Mouse (Mus musculus): Measurements from ENCODE around the gene Adra2a. TPM values are rescaled to one million over a fixed set of nuclear protein-coding genes. Genes with fewer than 3 reads are reported as not detected.

Adra2a gene
- polyA plus RNA-seq (2015; fragmentation: Nextera tagmentation; extraction: Ambion mirVana) = 0.79 and 0.84 TPM in 2 replicates

- H3K4me1 ChIP-seq (ENCODE audit: control insufficient read depth, insufficient read depth, low read length) = peaks cover 32% of the 10 kb centered on the region
- H3K9me3 ChIP-seq (ENCODE audit: control insufficient read depth, low read length) = no peaks in the 10 kb centered on the region
- no peak for ATAC-seq
- H3K4me3 ChIP-seq (ENCODE audit: low read length) = peak within 1 kb of the TSS; percentile 68
- peaks cover 19% of the 10 kb centered on the region for H3K27me3 ChIP-seq (replicated peaks; ENCODE audit: control insufficient read depth, insufficient read depth, low read length)
- 0 out of 2 replicates have a peak within 1 kb of the TSS, but pooled peaks have one; percentile 26 for H3K27ac ChIP-seq (ENCODE audit: low read length)
- WGBS = 75% methylated on average over 5 of the region's 5 CpGs
- H3K4me2 ChIP-seq (ENCODE audit: low read depth, low read length) = peak within 1 kb of the TSS; percentile 100
- no peaks in the 10 kb centered on the region for H3K36me3 ChIP-seq (ENCODE audit: control insufficient read depth, insufficient read depth, low read length)
- H3K9ac ChIP-seq (ENCODE audit: low read depth, low read length) = peak within 1 kb of the TSS; percentile 76
These were observed at the start of gene Adra2a for GRCm38 (mm10) chr19:54043851-54044250. Gene Adra2a, plus strand, starts transcription at chr19:54044151.

GRCm38 (mm10) chr19:53994276-53994675, 49.7 kb upstream of the Adra2a start:
- no peaks in the 10 kb centered on the region for H3K9me3 ChIP-seq (ENCODE audit: control insufficient read depth, low read length)
- no peak for ATAC-seq
- H3K4me3 ChIP-seq (ENCODE audit: low read length) = no peak overlapping the region
- H3K4me2 ChIP-seq (ENCODE audit: low read depth, low read length) = no peak overlapping the region
- no peaks in the 10 kb centered on the region for H3K36me3 ChIP-seq (ENCODE audit: control insufficient read depth, insufficient read depth, low read length)
- H3K9ac ChIP-seq (ENCODE audit: low read depth, low read length) = no peak overlapping the region
- 71% methylated on average over 1 of the region's 1 CpGs for WGBS
- no peaks in the 10 kb centered on the region for H3K27me3 ChIP-seq (replicated peaks; ENCODE audit: control insufficient read depth, insufficient read depth, low read length)
- no peak overlapping the region for H3K27ac ChIP-seq (ENCODE audit: low read length)
- no peaks in the 10 kb centered on the region for H3K4me1 ChIP-seq (ENCODE audit: control insufficient read depth, insufficient read depth, low read length)

GRCm38 (mm10) chr19:54010973-54011372, 33.0 kb upstream of the Adra2a start:
- H3K4me2 ChIP-seq (ENCODE audit: low read depth, low read length) = no peak overlapping the region
- H3K36me3 ChIP-seq (ENCODE audit: control insufficient read depth, insufficient read depth, low read length) = no peaks in the 10 kb centered on the region
- no peaks in the 10 kb centered on the region for H3K27me3 ChIP-seq (replicated peaks; ENCODE audit: control insufficient read depth, insufficient read depth, low read length)
- 67% methylated on average over 4 of the region's 4 CpGs for WGBS
- no peak for ATAC-seq
- no peaks in the 10 kb centered on the region for H3K9me3 ChIP-seq (ENCODE audit: control insufficient read depth, low read length)
- H3K4me3 ChIP-seq (ENCODE audit: low read length) = no peak overlapping the region
- H3K9ac ChIP-seq (ENCODE audit: low read depth, low read length) = no peak overlapping the region
- no peaks in the 10 kb centered on the region for H3K4me1 ChIP-seq (ENCODE audit: control insufficient read depth, insufficient read depth, low read length)
- H3K27ac ChIP-seq (ENCODE audit: low read length) = no peak overlapping the region

GRCm38 (mm10) chr19:54014999-54015398, 29.0 kb upstream of the Adra2a start:
- no peaks in the 10 kb centered on the region for H3K9me3 ChIP-seq (ENCODE audit: control insufficient read depth, low read length)
- H3K36me3 ChIP-seq (ENCODE audit: control insufficient read depth, insufficient read depth, low read length) = no peaks in the 10 kb centered on the region
- no peak overlapping the region for H3K9ac ChIP-seq (ENCODE audit: low read depth, low read length)
- H3K4me3 ChIP-seq (ENCODE audit: low read length) = no peak overlapping the region
- H3K4me1 ChIP-seq (ENCODE audit: control insufficient read depth, insufficient read depth, low read length) = no peaks in the 10 kb centered on the region
- H3K4me2 ChIP-seq (ENCODE audit: low read depth, low read length) = no peak overlapping the region
- no peak overlapping the region for H3K27ac ChIP-seq (ENCODE audit: low read length)
- no peaks in the 10 kb centered on the region for H3K27me3 ChIP-seq (replicated peaks; ENCODE audit: control insufficient read depth, insufficient read depth, low read length)
- 94% methylated on average over 5 of the region's 5 CpGs for WGBS
- ATAC-seq = no peak

- no peaks in the 10 kb centered on the region for H3K4me1 ChIP-seq (ENCODE audit: control insufficient read depth, insufficient read depth, low read length)
- no peaks in the 10 kb centered on the region for H3K9me3 ChIP-seq (ENCODE audit: control insufficient read depth, low read length)
- H3K36me3 ChIP-seq (ENCODE audit: control insufficient read depth, insufficient read depth, low read length) = no peaks in the 10 kb centered on the region; the same call in 1 of the 2 replicates
- no peak overlapping the region for H3K4me3 ChIP-seq (ENCODE audit: low read length)
- H3K27me3 ChIP-seq (replicated peaks; ENCODE audit: control insufficient read depth, insufficient read depth, low read length) = no peaks in the 10 kb centered on the region
- H3K4me2 ChIP-seq (ENCODE audit: low read depth, low read length) = no peak overlapping the region
- no peak overlapping the region for H3K27ac ChIP-seq (ENCODE audit: low read length)
- 96% methylated on average over 5 of the region's 5 CpGs for WGBS
- H3K9ac ChIP-seq (ENCODE audit: low read depth, low read length) = no peak overlapping the region
- ATAC-seq = no peak
These were observed 28.4 kb upstream of the Adra2a start for GRCm38 (mm10) chr19:54015503-54015902.

GRCm38 (mm10) chr19:54035100-54035499, 8.9 kb upstream of the Adra2a start:
- H3K9me3 ChIP-seq (ENCODE audit: control insufficient read depth, low read length) = no peaks in the 10 kb centered on the region
- WGBS = 83% methylated on average over 6 of the region's 6 CpGs
- H3K4me1 ChIP-seq (ENCODE audit: control insufficient read depth, insufficient read depth, low read length) = no peaks in the 10 kb centered on the region
- no peak overlapping the region for H3K9ac ChIP-seq (ENCODE audit: low read depth, low read length)
- no peak overlapping the region for H3K27ac ChIP-seq (ENCODE audit: low read length)
- no peak for ATAC-seq
- H3K27me3 ChIP-seq (replicated peaks; ENCODE audit: control insufficient read depth, insufficient read depth, low read length) = no peaks in the 10 kb centered on the region
- H3K36me3 ChIP-seq (ENCODE audit: control insufficient read depth, insufficient read depth, low read length) = no peaks in the 10 kb centered on the region
- H3K4me3 ChIP-seq (ENCODE audit: low read length) = no peak overlapping the region
- H3K4me2 ChIP-seq (ENCODE audit: low read depth, low read length) = no peak overlapping the region

GRCm38 (mm10) chr19:54039441-54039840, 4.5 kb upstream of the Adra2a start:
- no peaks in the 10 kb centered on the region for H3K36me3 ChIP-seq (ENCODE audit: control insufficient read depth, insufficient read depth, low read length)
- 78% methylated on average over 7 of the region's 7 CpGs for WGBS
- H3K27ac ChIP-seq (ENCODE audit: low read length) = no peak overlapping the region
- no peak overlapping the region for H3K4me3 ChIP-seq (ENCODE audit: low read length)
- ATAC-seq = no peak
- no peaks in the 10 kb centered on the region for H3K9me3 ChIP-seq (ENCODE audit: control insufficient read depth, low read length)
- H3K27me3 ChIP-seq (replicated peaks; ENCODE audit: control insufficient read depth, insufficient read depth, low read length) = no peaks in the 10 kb centered on the region
- H3K4me1 ChIP-seq (ENCODE audit: control insufficient read depth, insufficient read depth, low read length) = peaks cover under 1% of the 10 kb centered on the region; the same call in 1 of the 2 replicates
- H3K4me2 ChIP-seq (ENCODE audit: low read depth, low read length) = no peak overlapping the region
- H3K9ac ChIP-seq (ENCODE audit: low read depth, low read length) = no peak overlapping the region

- no peak overlapping the region for H3K27ac ChIP-seq (ENCODE audit: low read length)
- H3K9me3 ChIP-seq (ENCODE audit: control insufficient read depth, low read length) = no peaks in the 10 kb centered on the region
- no peak overlapping the region for H3K4me2 ChIP-seq (ENCODE audit: low read depth, low read length)
- H3K36me3 ChIP-seq (ENCODE audit: control insufficient read depth, insufficient read depth, low read length) = no peaks in the 10 kb centered on the region
- no peak overlapping the region for H3K4me3 ChIP-seq (ENCODE audit: low read length)
- ATAC-seq = 0 out of 2 replicates have a peak, but pooled peaks have one; percentile 17
- no peaks in the 10 kb centered on the region for H3K27me3 ChIP-seq (replicated peaks; ENCODE audit: control insufficient read depth, insufficient read depth, low read length)
- H3K9ac ChIP-seq (ENCODE audit: low read depth, low read length) = no peak overlapping the region
- WGBS = 30% methylated on average over 4 of the region's 4 CpGs
- peaks cover 4% of the 10 kb centered on the region; the same call in 1 of the 2 replicates for H3K4me1 ChIP-seq (ENCODE audit: control insufficient read depth, insufficient read depth, low read length)
These were observed 3.5 kb upstream of the Adra2a start for GRCm38 (mm10) chr19:54040356-54041028.

- Histone ChIP-seq H3K27ac (ENCODE audit: low read length) (no peak overlapping the region), H3K9me3 (ENCODE audit: control insufficient read depth, low read length) (no peaks in the 10 kb centered on the region), H3K27me3 (replicated peaks; ENCODE audit: control insufficient read depth, insufficient read depth, low read length) (peaks cover 1% of the 10 kb centered on the region; the same call in 1 of the 2 replicates), H3K4me1 (ENCODE audit: control insufficient read depth, insufficient read depth, low read length) (peaks cover 8% of the 10 kb centered on the region; the same call in 1 of the 2 replicates), H3K4me2 (ENCODE audit: low read depth, low read length) (no peak overlapping the region), H3K9ac (ENCODE audit: low read depth, low read length) (no peak overlapping the region), H3K4me3 (ENCODE audit: low read length) (no peak overlapping the region), H3K36me3 (ENCODE audit: control insufficient read depth, insufficient read depth, low read length) (no peaks in the 10 kb centered on the region)
- 32% methylated on average over 5 of the region's 5 CpGs for WGBS
- no peak for ATAC-seq
These were observed 3.0 kb upstream of the Adra2a start for GRCm38 (mm10) chr19:54041029-54041367.

All from intestine, embryonic 16.5 days (tissue).